Mouse (Mus musculus): ENCODE measurements around the gene Gas7. TPM values are rescaled to one million over a fixed set of nuclear protein-coding genes. Genes with fewer than 3 reads are reported as not detected.

The Gas7 gene
- total RNA-seq, 2 experiments from 2014 or later: 7.5 to 9.0 TPM

GRCm38 (mm10) chr11:67656366-67656765 lies 201.1 kb downstream of the Gas7 start:
- DNase-seq: no peak

- DNase-seq: no peak
These were observed 201.6 kb downstream of the Gas7 start for GRCm38 (mm10) chr11:67656811-67657210.

GRCm38 (mm10) chr11:67657685-67658382 lies 202.6 kb downstream of the Gas7 start:
- DNase-seq: peak; percentile 34 to 64

GRCm38 (mm10) chr11:67661465-67661864 lies 206.2 kb downstream of the Gas7 start:
- no peak for DNase-seq

GRCm38 (mm10) chr11:67663437-67663836 lies 208.2 kb downstream of the Gas7 start:
- DNase-seq: no peak

GRCm38 (mm10) chr11:67664261-67664660 lies 209.0 kb downstream of the Gas7 start:
- DNase-seq: no peak

GRCm38 (mm10) chr11:67664918-67665317 lies 209.7 kb downstream of the Gas7 start:
- no peak for DNase-seq

GRCm38 (mm10) chr11:67666129-67666528 lies 210.9 kb downstream of the Gas7 start:
- no peak for DNase-seq

- DNase-seq: peak; percentile 81 to 82
These were observed 212.5 kb downstream of the Gas7 start for GRCm38 (mm10) chr11:67667531-67668332.

GRCm38 (mm10) chr11:67668460-67669007 lies 213.3 kb downstream of the Gas7 start:
- no peak for DNase-seq

- DNase-seq: no peak
These were observed 214.8 kb downstream of the Gas7 start for GRCm38 (mm10) chr11:67670031-67670430.

- peak; percentile 21 to 23 for DNase-seq
These were observed 216.9 kb downstream of the Gas7 start for GRCm38 (mm10) chr11:67672140-67672539.

GRCm38 (mm10) chr11:67675562-67676540 lies 220.6 kb downstream of the Gas7 start:
- peak; percentile 59 to 81 for DNase-seq

- no peak for DNase-seq
These were observed 224.1 kb downstream of the Gas7 start for GRCm38 (mm10) chr11:67679300-67679699.

GRCm38 (mm10) chr11:67679930-67680329 lies 224.7 kb downstream of the Gas7 start:
- DNase-seq: no peak

GRCm38 (mm10) chr11:67681871-67682270 lies 226.6 kb downstream of the Gas7 start:
- no peak for DNase-seq

- DNase-seq: no peak
These were observed 230.9 kb downstream of the Gas7 start for GRCm38 (mm10) chr11:67686109-67686508.

- no peak for DNase-seq
These were observed 239.6 kb downstream of the Gas7 start, which contains the start of gene Rcvrn for GRCm38 (mm10) chr11:67694703-67695376. TSS of gene Rcvrn (plus strand) at chr11:67695326.

- DNase-seq: no peak
These were observed 257.7 kb downstream of the Gas7 start for GRCm38 (mm10) chr11:67712976-67713375.

- no peak for DNase-seq
These were observed 260.1 kb downstream of the Gas7 start for GRCm38 (mm10) chr11:67715382-67715781.

GRCm38 (mm10) chr11:67721485-67721884 lies 266.2 kb downstream of the Gas7 start:
- peak; percentile 7 to 11 for DNase-seq
